8 mouse cellular contexts compared by ENCODE assay signal in the genomic region with DNA sequence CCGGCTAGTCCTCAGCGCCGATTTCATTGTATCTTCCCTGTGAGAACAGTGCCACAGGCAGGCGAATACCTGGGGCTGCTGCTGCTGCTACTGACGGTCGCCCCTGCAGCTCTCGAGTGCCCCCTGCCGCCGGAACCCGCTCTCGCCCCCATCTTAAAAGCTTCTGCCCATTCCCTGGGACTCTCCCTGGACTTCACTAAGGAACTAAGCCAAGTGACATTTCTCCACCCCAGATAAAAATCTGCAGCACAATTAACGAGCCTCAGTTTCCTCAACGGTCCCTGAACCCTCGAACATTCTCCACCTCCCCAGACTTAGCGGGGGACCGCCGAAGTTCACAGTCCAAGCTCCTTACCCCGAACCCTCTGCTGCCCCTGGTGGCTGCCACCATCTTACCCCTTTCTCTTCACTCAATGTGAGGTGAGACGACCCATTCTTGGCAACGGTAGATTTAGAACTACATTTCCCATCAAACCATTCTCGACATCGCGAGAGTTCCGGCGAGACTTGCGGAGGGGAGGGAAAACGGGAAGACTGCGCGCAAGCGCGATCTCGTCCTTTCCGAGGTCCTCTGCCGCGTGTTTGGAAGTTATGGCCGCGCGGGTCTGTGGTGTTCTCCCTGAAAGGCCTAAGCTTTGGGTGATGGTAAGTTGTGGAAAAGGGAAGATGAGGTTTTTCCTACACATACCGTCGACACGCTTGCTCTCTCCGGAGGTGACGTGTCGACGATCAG. TPM values are rescaled to one million over a fixed set of nuclear protein-coding genes. Genes with fewer than 3 reads are reported as not detected.
DNase-seq lines count a peak whose midpoint lies in the region; ATAC-seq and TF ChIP-seq lines count a peak whose summit lies in the region.

No protein-coding gene starts in this region.

- H3K27me3 ChIP-seq in heart, embryonic 15.5 days: no peaks in the 10 kb centered on the region
- no peaks in the 10 kb centered on the region for H3K27me3 ChIP-seq in liver, embryonic 14.5 days (ENCODE audit: control insufficient read depth, insufficient read depth, low read length)
- no peaks in the 10 kb centered on the region for H3K27me3 ChIP-seq in neural tube, embryonic 11.5 days (ENCODE audit: control insufficient read depth, insufficient read depth, low read length)
- no peaks in the 10 kb centered on the region for H3K27me3 ChIP-seq in stomach, postnatal 0 days (ENCODE audit: control insufficient read depth, insufficient read depth, low read length)

- no peaks in the 10 kb centered on the region for H3K9me3 ChIP-seq in heart, embryonic 15.5 days (replicated peaks)
- H3K9me3 ChIP-seq in liver, embryonic 14.5 days (ENCODE audit: control insufficient read depth, low read length): no peaks in the 10 kb centered on the region
- no peaks in the 10 kb centered on the region for H3K9me3 ChIP-seq in neural tube, embryonic 11.5 days (ENCODE audit: control insufficient read depth, low read length)
- no peaks in the 10 kb centered on the region for H3K9me3 ChIP-seq in stomach, postnatal 0 days (ENCODE audit: control insufficient read depth, low read length)

- peak overlapping the region; percentile 91 for H3K4me3 ChIP-seq in heart, embryonic 15.5 days
- H3K4me3 ChIP-seq in liver, embryonic 14.5 days (ENCODE audit: insufficient read depth in 1 of 2, low read depth in 2 of 2, low read length in 2 of 2): peak overlapping the region; percentile 79 to 94
- peak overlapping the region; percentile 78 for H3K4me3 ChIP-seq in neural tube, embryonic 11.5 days (ENCODE audit: low read depth, low read length)
- peak overlapping the region; percentile 71 for H3K4me3 ChIP-seq in stomach, postnatal 0 days (ENCODE audit: low read depth, low read length)

- peak; percentile 88 for ATAC-seq in CD4-positive, CD25-positive, alpha-beta regulatory T cell, adult 4 months
- ATAC-seq in heart, embryonic 15.5 days (replicated peaks; ENCODE audit: insufficient number of reproducible peaks, insufficient read depth, low FRiP score, low read depth): peak; percentile 88
- ATAC-seq in liver, embryonic 14.5 days (ENCODE audit: insufficient read depth): peak; percentile 87
- ATAC-seq in neural tube, embryonic 11.5 days (ENCODE audit: insufficient read depth, low FRiP score, low TSS enrichment): peak; percentile 81
- peak; percentile 91 for ATAC-seq in stomach, postnatal 0 days (ENCODE audit: low FRiP score, low TSS enrichment)

- H3K9ac ChIP-seq in heart, embryonic 15.5 days: peak overlapping the region; percentile 88
- peak overlapping the region; percentile 94 for H3K9ac ChIP-seq in liver, embryonic 14.5 days (replicated peaks)
- H3K9ac ChIP-seq in neural tube, embryonic 11.5 days (ENCODE audit: low read length): peak overlapping the region; percentile 89
- peak overlapping the region; percentile 79 for H3K9ac ChIP-seq in stomach, postnatal 0 days (ENCODE audit: low read length)

- peak; percentile 90 for TF ChIP-seq CTCF in liver, embryonic 14.5 days (IDR thresholded peaks at IDR 0.05; ENCODE audit: low read depth)
- peak; percentile 79 for TF ChIP-seq CTCF in stomach, postnatal 0 days (IDR thresholded peaks at IDR 0.05; ENCODE audit: low read depth)

- peak overlapping the region; percentile 79 for H3K4me2 ChIP-seq in heart, embryonic 15.5 days
- H3K4me2 ChIP-seq in liver, embryonic 14.5 days (ENCODE audit: low read depth): peak overlapping the region; percentile 85
- H3K4me2 ChIP-seq in neural tube, embryonic 11.5 days (ENCODE audit: low read depth): peak overlapping the region; percentile 76
- peak overlapping the region; percentile 93 for H3K4me2 ChIP-seq in stomach, postnatal 0 days (replicated peaks; ENCODE audit: low read depth)

- H3K36me3 ChIP-seq in heart, embryonic 15.5 days: peaks cover 34% of the 10 kb centered on the region
- H3K36me3 ChIP-seq in liver, embryonic 14.5 days (replicated peaks; ENCODE audit: control insufficient read depth, insufficient read depth, low read depth): peaks cover 35% of the 10 kb centered on the region
- peaks cover 11% of the 10 kb centered on the region for H3K36me3 ChIP-seq in neural tube, embryonic 11.5 days (ENCODE audit: control insufficient read depth, insufficient read depth, low read length)
- peaks cover 15% of the 10 kb centered on the region; the same call in 1 of the 2 replicates for H3K36me3 ChIP-seq in stomach, postnatal 0 days (ENCODE audit: control insufficient read depth, insufficient read depth, low read length)

- TF ChIP-seq EP300 in liver, embryonic 14.5 days (IDR thresholded peaks at IDR 0.05; ENCODE audit: low read depth): peak; percentile 65
- peak; percentile 98 for TF ChIP-seq EP300 in stomach, postnatal 0 days (optimal IDR thresholded peaks at IDR 0.05)

- peak overlapping the region; percentile 79 for H3K27ac ChIP-seq in heart, embryonic 15.5 days
- peak overlapping the region; percentile 64 for H3K27ac ChIP-seq in liver, embryonic 14.5 days
- H3K27ac ChIP-seq in neural tube, embryonic 11.5 days (ENCODE audit: low read depth, low read length): no peak overlapping the region
- peak overlapping the region; percentile 80 for H3K27ac ChIP-seq in stomach, postnatal 0 days (replicated peaks)

- peak; percentile 98 for DNase-seq in c-Kit-negative CD71-positive TER-119-positive erythroid progenitor cells, embryonic 14.5 days (ENCODE audit: low read depth, low spot score)
- DNase-seq in fibroblast of lung, adult 2 months (ENCODE audit: low read depth): peak; percentile 97
- peak; percentile 98 to 100 for DNase-seq in kidney, postnatal 25 days
- peak; percentile 97 to 99 (median 98) for DNase-seq in liver, embryonic 14.5 days (ENCODE audit: low read depth in 3 of 3, low spot score in 3 of 3)
- peak; percentile 98 for DNase-seq in neural tube, embryonic 11.5 days (ENCODE audit: low spot score)
- peak; percentile 96 for DNase-seq in stomach, postnatal 0 days (ENCODE audit: low spot score)

- H3K4me1 ChIP-seq in heart, embryonic 15.5 days (replicated peaks): peaks cover 53% of the 10 kb centered on the region
- H3K4me1 ChIP-seq in liver, embryonic 14.5 days (replicated peaks; ENCODE audit: control insufficient read depth in 2 of 2, insufficient read depth in 2 of 2, low read length in 1 of 2): peaks cover 13 to 22% of the 10 kb centered on the region in 2 experiments
- peaks cover 16% of the 10 kb centered on the region for H3K4me1 ChIP-seq in neural tube, embryonic 11.5 days (ENCODE audit: control insufficient read depth, insufficient read depth, low read length)
- no peaks in the 10 kb centered on the region for H3K4me1 ChIP-seq in stomach, postnatal 0 days (replicated peaks; ENCODE audit: control insufficient read depth, insufficient read depth)

- WGBS in heart, embryonic 15.5 days: under 1% methylated on average over 45 of the region's 45 CpGs
- WGBS in liver, embryonic 14.5 days (ENCODE audit: insufficient replicate concordance): under 1% methylated on average over 45 of the region's 45 CpGs
- 2% methylated on average over 45 of the region's 45 CpGs for WGBS in neural tube, embryonic 11.5 days
- WGBS in stomach, postnatal 0 days: 1% methylated on average over 45 of the region's 45 CpGs

RNA-seq across cellular contexts. Expression of a gene that starts 17.2 kb away (rescaled TPM):
- polyA plus RNA-seq in CD4-positive, CD25-positive, alpha-beta regulatory T cell, adult 4 months (2017; shearing (Covaris generic)): not detected
- polyA plus RNA-seq in heart, embryonic 15.5 days (2015; fragmentation: Nextera tagmentation; extraction: Ambion mirVana): 9.1 and 11.6 TPM in 2 replicates
- 0.41 and 0.64 TPM in 2 replicates for polyA plus RNA-seq in liver, embryonic 14.5 days (2012; rRNA removed)
- 0.44 and 0.81 TPM in 2 replicates for polyA plus RNA-seq in liver, embryonic 14.5 days (2014; fragmentation: Nextera tagmentation; extraction: Ambion mirVana)
- polyA plus RNA-seq in neural tube, embryonic 11.5 days (2014; fragmentation: Nextera tagmentation; extraction: Ambion mirVana): 2.3 and 3.0 TPM in 2 replicates
- 22.1 and 22.2 TPM in 2 replicates for polyA plus RNA-seq in stomach, postnatal 0 days (2015; fragmentation: Nextera tagmentation; extraction: Ambion mirVana)

RNA-seq across cellular contexts. Expression of a gene that starts 17.9 kb away (rescaled TPM):
- polyA plus RNA-seq in CD4-positive, CD25-positive, alpha-beta regulatory T cell, adult 4 months (2017; shearing (Covaris generic)): not detected
- polyA plus RNA-seq in heart, embryonic 15.5 days (2015; fragmentation: Nextera tagmentation; extraction: Ambion mirVana): 1.3 and 1.4 TPM in 2 replicates
- polyA plus RNA-seq in liver, embryonic 14.5 days (2012; rRNA removed): 0.11 and 0.14 TPM in 2 replicates
- polyA plus RNA-seq in liver, embryonic 14.5 days (2014; fragmentation: Nextera tagmentation; extraction: Ambion mirVana): 0.19 and 0.20 TPM in 2 replicates
- 0.37 and 0.53 TPM in 2 replicates for polyA plus RNA-seq in neural tube, embryonic 11.5 days (2014; fragmentation: Nextera tagmentation; extraction: Ambion mirVana)
- 2.6 and 2.7 TPM in 2 replicates for polyA plus RNA-seq in stomach, postnatal 0 days (2015; fragmentation: Nextera tagmentation; extraction: Ambion mirVana)

RNA-seq across cellular contexts. Expression of a gene that starts 44.5 kb away (rescaled TPM):
- polyA plus RNA-seq in CD4-positive, CD25-positive, alpha-beta regulatory T cell, adult 4 months (2017; shearing (Covaris generic)): 1 to 10 TPM; 3.3 to 4.3 TPM
- 6.7 and 10.4 TPM in 2 replicates for polyA plus RNA-seq in heart, embryonic 15.5 days (2015; fragmentation: Nextera tagmentation; extraction: Ambion mirVana)
- 8.3 and 11.1 TPM in 2 replicates for polyA plus RNA-seq in liver, embryonic 14.5 days (2012; rRNA removed)
- polyA plus RNA-seq in liver, embryonic 14.5 days (2014; fragmentation: Nextera tagmentation; extraction: Ambion mirVana): 3.8 and 5.2 TPM in 2 replicates
- polyA plus RNA-seq in neural tube, embryonic 11.5 days (2014; fragmentation: Nextera tagmentation; extraction: Ambion mirVana): 4.9 and 5.3 TPM in 2 replicates
- polyA plus RNA-seq in stomach, postnatal 0 days (2015; fragmentation: Nextera tagmentation; extraction: Ambion mirVana): 5.7 and 6.1 TPM in 2 replicates
